Mouse (Mus musculus): Measurements from ENCODE around the gene Mgat4e. TPM values are rescaled to one million over a fixed set of nuclear protein-coding genes. Genes with fewer than 3 reads are reported as not detected.
A peak's percentile ranks its signal among the peaks of the same experiment; 100 is the strongest.

The Mgat4e gene
- total and polyA plus RNA-seq, 3 experiments: 0.08 to 0.17 TPM; not detected in 1

- Histone ChIP-seq H3K9ac (ENCODE audit: control insufficient read depth, low read depth, low read length, poor library complexity, severe bottlenecking) (no peak overlapping the region), H3K27ac (ENCODE audit: control insufficient read depth, low read depth, low read length) (no peak overlapping the region), H3K79me2 (ENCODE audit: control insufficient read depth, insufficient read depth, low read length, poor library complexity) (no peaks in the 10 kb centered on the region; the same call in 1 of the 2 replicates), H3K4me3 (ENCODE audit: control insufficient read depth in 1 of 2, insufficient read depth in 1 of 2, low read depth in 2 of 2, low read length in 2 of 2) (no peak overlapping the region), H3K36me3 (ENCODE audit: control insufficient read depth in 1 of 2, insufficient read depth in 2 of 2, low read length in 2 of 2) (peaks cover 14 to 49% of the 10 kb centered on the region in 2 experiments), H3K27me3 (ENCODE audit: control insufficient read depth in 1 of 2, insufficient read depth in 2 of 2, low read length in 2 of 2) (no peaks in the 10 kb centered on the region), H3K9me3 (replicated peaks; ENCODE audit: insufficient read depth, low read length) (no peaks in the 10 kb centered on the region), H3K4me1 (ENCODE audit: control insufficient read depth in 1 of 2, insufficient read depth in 2 of 2, low read length in 2 of 2) (peaks cover 4 to 10% of the 10 kb centered on the region in 2 experiments; a peak in 3 of 4 replicates)
- DNase-seq (ENCODE audit: low read depth, low spot score): no peak
- no peak for TF ChIP-seq TCF12 (IDR thresholded peaks at IDR 0.05; ENCODE audit: low read depth, low read length)
- no peak for TF ChIP-seq NELFE (IDR thresholded peaks at IDR 0.05; ENCODE audit: low read depth, low read length)
- TF ChIP-seq POLR2A (IDR thresholded peaks at IDR 0.05; ENCODE audit: control insufficient read depth in 1 of 2, insufficient read depth in 1 of 2, low read depth in 1 of 2, low read length in 2 of 2, poor library complexity in 1 of 2): no peak
- TF ChIP-seq SMC3 (IDR thresholded peaks at IDR 0.05; ENCODE audit: low read depth, low read length): peak; percentile 27
- TF ChIP-seq NRF1 (IDR thresholded peaks at IDR 0.05; ENCODE audit: insufficient read depth, low read depth, low read length, poor library complexity, severe bottlenecking): no peak
- TF ChIP-seq TBP (IDR thresholded peaks at IDR 0.05; ENCODE audit: low read depth, low read length): no peak
- TF ChIP-seq MYC (IDR thresholded peaks at IDR 0.05; ENCODE audit: low read depth, low read length): no peak
- peak in 1 of 3 experiments; percentile 16; a peak in 1 of 6 replicates for TF ChIP-seq CTCF (IDR thresholded peaks at IDR 0.05 in 2 of 3, conservative IDR thresholded peaks at IDR 0.05 in 1 of 3; ENCODE audit: control insufficient read depth in 1 of 3, insufficient read depth in 1 of 3, low read depth in 2 of 3, low read length in 3 of 3, poor library complexity in 1 of 3, severe bottlenecking in 1 of 3)
- no peak for TF ChIP-seq CHD1 (IDR thresholded peaks at IDR 0.05; ENCODE audit: low read depth, low read length)
- no peak for TF ChIP-seq MAX (IDR thresholded peaks at IDR 0.05; ENCODE audit: low read length)
- TF ChIP-seq USF1 (IDR thresholded peaks at IDR 0.05; ENCODE audit: low read depth, low read length): no peak
Observed at GRCm38 (mm10) chr1:134591773-134592172, 42.3 kb upstream of the Mgat4e start.

GRCm38 (mm10) chr1:134589676-134590075 lies 40.2 kb upstream of the Mgat4e start:
- Histone ChIP-seq H3K27ac (ENCODE audit: control insufficient read depth, low read depth, low read length) (no peak overlapping the region), H3K9ac (ENCODE audit: control insufficient read depth, low read depth, low read length, poor library complexity, severe bottlenecking) (no peak overlapping the region), H3K27me3 (ENCODE audit: control insufficient read depth in 1 of 2, insufficient read depth in 2 of 2, low read length in 2 of 2) (no peaks in the 10 kb centered on the region), H3K4me1 (ENCODE audit: control insufficient read depth in 1 of 2, insufficient read depth in 2 of 2, low read length in 2 of 2) (no peaks in the 10 kb centered on the region; a peak in 1 of 4 replicates), H3K9me3 (replicated peaks; ENCODE audit: insufficient read depth, low read length) (no peaks in the 10 kb centered on the region), H3K36me3 (ENCODE audit: control insufficient read depth in 1 of 2, insufficient read depth in 2 of 2, low read length in 2 of 2) (peaks cover 0 to 42% of the 10 kb centered on the region in 2 experiments; a peak in 3 of 4 replicates), H3K4me3 (ENCODE audit: control insufficient read depth in 1 of 2, insufficient read depth in 1 of 2, low read depth in 2 of 2, low read length in 2 of 2) (no peak overlapping the region), H3K79me2 (ENCODE audit: control insufficient read depth, insufficient read depth, low read length, poor library complexity) (no peaks in the 10 kb centered on the region; the same call in 1 of the 2 replicates)
- TF ChIP-seq TAL1 (IDR thresholded peaks at IDR 0.05; ENCODE audit: low read length) (no peak), CHD2 (IDR thresholded peaks at IDR 0.05; ENCODE audit: low read length) (no peak), CHD1 (IDR thresholded peaks at IDR 0.05; ENCODE audit: low read depth, low read length) (no peak), ZC3H11A (IDR thresholded peaks at IDR 0.05; ENCODE audit: low read depth, low read length) (no peak), USF2 (IDR thresholded peaks at IDR 0.05; ENCODE audit: borderline replicate concordance in 1 of 2, insufficient read depth in 1 of 2, low read depth in 1 of 2, low read length in 2 of 2) (no peak), GABPA (IDR thresholded peaks at IDR 0.05; ENCODE audit: low read depth, low read length) (no peak), BHLHE40 (IDR thresholded peaks at IDR 0.05; ENCODE audit: borderline replicate concordance, low read depth, low read length) (no peak), POLR2AphosphoS2 (IDR thresholded peaks at IDR 0.05; ENCODE audit: low read length) (no peak), CTCF (IDR thresholded peaks at IDR 0.05 in 2 of 3, conservative IDR thresholded peaks at IDR 0.05 in 1 of 3; ENCODE audit: control insufficient read depth in 1 of 3, insufficient read depth in 1 of 3, low read depth in 2 of 3, low read length in 3 of 3, poor library complexity in 1 of 3, severe bottlenecking in 1 of 3) (no peak), TBP (IDR thresholded peaks at IDR 0.05; ENCODE audit: low read depth, low read length) (no peak), SIN3A (IDR thresholded peaks at IDR 0.05; ENCODE audit: low read length) (no peak), ZNF384 (IDR thresholded peaks at IDR 0.05; ENCODE audit: low read depth, low read length) (no peak), MAFK (IDR thresholded peaks at IDR 0.05; ENCODE audit: borderline replicate concordance, low read depth, low read length) (no peak)
- DNase-seq (ENCODE audit: low read depth, low spot score): no peak

Measured in MEL (cell line).